Mouse (Mus musculus) CH12.LX (cell line): ENCODE data around the gene Lsm3.

ENCODE experiments used
- CTCF ChIP-seq, 2 experiments: IDR thresholded peaks in 1 of 2; conservative IDR thresholded peaks in 1 of 2; 2 replicates each; pipeline ENCODE4 v1.5.1; 2011 to 2012; ENCODE audit warnings: low read depth in 2 of 2, low read length in 2 of 2, improper control_type of control experiment in 1 of 2, inconsistent platforms in 1 of 2, mild to moderate bottlenecking in 1 of 2, moderate library complexity in 1 of 2
- ELF1 ChIP-seq: IDR thresholded peaks from 2 replicates; pipeline ENCODE4 v1.6.1; 2014; ENCODE audit warnings: low read depth, mild to moderate bottlenecking, inconsistent platforms, low read length, improper control_type of control experiment
- POLR2A ChIP-seq: IDR thresholded peaks from 2 replicates; pipeline ENCODE4 v1.6.1; 2011; ENCODE audit warnings: low read depth, mild to moderate bottlenecking, improper control_type of control experiment, low read length
- SMC3 ChIP-seq: IDR thresholded peaks from 2 replicates; pipeline ENCODE4 v1.6.1; 2011; ENCODE audit warnings: low read depth, low read length, improper control_type of control experiment

- TF ChIP-seq CTCF (conservative IDR thresholded peaks at IDR 0.05 in 1 of 2, IDR thresholded peaks at IDR 0.05 in 1 of 2; ENCODE audit: low read depth in 2 of 2, low read length in 2 of 2) (no peak), POLR2A (no peak), ELF1 (no peak), SMC3 (no peak)
Observed at GRCm38 (mm10) chr6:91533771-91534170, 18.0 kb downstream of the Lsm3 start.
